Mouse (Mus musculus): Measurements from ENCODE around the gene Usp35. TPM values are rescaled to one million over a fixed set of nuclear protein-coding genes. Genes with fewer than 3 reads are reported as not detected.

Gene Usp35
- polyA plus RNA-seq, 1 experiment, result 22.9 TPM

- H3K4me1 ChIP-seq (replicated peaks; ENCODE audit: control insufficient read depth, insufficient read depth, low read length), result no peaks in the 10 kb centered on the region
- no peaks in the 10 kb centered on the region for H3K27me3 ChIP-seq (ENCODE audit: control insufficient read depth, insufficient read depth, low read length)
- no peaks in the 10 kb centered on the region for H3K36me3 ChIP-seq (ENCODE audit: control insufficient read depth, insufficient read depth, low read length)
- no peak for TF ChIP-seq POLR2A (IDR thresholded peaks at IDR 0.05; ENCODE audit: control insufficient read depth, extremely low read depth, insufficient read depth, low read length, poor library complexity)
- peak; percentile 34; the same call in 1 of the 2 replicates for TF ChIP-seq CTCF (IDR thresholded peaks at IDR 0.05; ENCODE audit: borderline replicate concordance, control insufficient read depth, extremely low read depth, insufficient read depth, low read length, poor library complexity)
- WGBS, result 48% methylated on average over 4 of the region's 4 CpGs
- H3K27ac ChIP-seq (ENCODE audit: control insufficient read depth, insufficient read depth, low read length), result no peak overlapping the region
- no peak overlapping the region for H3K4me3 ChIP-seq (ENCODE audit: control insufficient read depth, insufficient read depth, low read length)
- DNase-seq, result peak; percentile 68
Measured at GRCm38 (mm10) chr7:97361467-97361866, 29.6 kb upstream of the Usp35 start.

DNA sequence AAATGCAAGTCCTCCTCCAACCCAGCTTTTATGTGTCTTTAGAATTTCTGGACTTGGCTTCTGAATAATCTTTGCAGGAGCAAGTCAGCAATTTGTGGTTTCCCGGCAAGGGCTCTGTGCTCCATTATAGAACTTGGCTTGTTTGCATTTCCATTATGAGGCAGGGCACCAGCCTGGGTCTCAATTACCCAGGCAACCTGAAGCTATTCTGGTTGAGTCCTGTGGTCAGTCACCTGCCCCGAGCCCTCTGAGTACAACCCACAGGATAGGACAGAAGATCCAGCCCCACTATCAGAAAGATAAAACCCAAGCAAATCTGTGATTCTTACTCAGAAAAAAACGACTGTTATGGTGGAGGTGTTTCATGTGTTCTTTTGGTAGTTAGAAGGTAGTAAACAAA is 29.1 kb upstream of the Usp35 start:
- TF ChIP-seq CTCF (IDR thresholded peaks at IDR 0.05; ENCODE audit: borderline replicate concordance, control insufficient read depth, extremely low read depth, insufficient read depth, low read length, poor library complexity), result no peak
- TF ChIP-seq POLR2A (IDR thresholded peaks at IDR 0.05; ENCODE audit: control insufficient read depth, extremely low read depth, insufficient read depth, low read length, poor library complexity), result no peak
- Histone ChIP-seq H3K36me3 (ENCODE audit: control insufficient read depth, insufficient read depth, low read length) (no peaks in the 10 kb centered on the region), H3K27ac (ENCODE audit: control insufficient read depth, insufficient read depth, low read length) (no peak overlapping the region), H3K4me1 (replicated peaks; ENCODE audit: control insufficient read depth, insufficient read depth, low read length) (no peaks in the 10 kb centered on the region), H3K27me3 (ENCODE audit: control insufficient read depth, insufficient read depth, low read length) (no peaks in the 10 kb centered on the region), H3K4me3 (ENCODE audit: control insufficient read depth, insufficient read depth, low read length) (no peak overlapping the region)
- no peak for DNase-seq
- WGBS, result 70% methylated on average over 3 of the region's 3 CpGs

- no peak for DNase-seq
Measured at GRCm38 (mm10) chr7:97360166-97360565, 28.3 kb upstream of the Usp35 start.

DNA sequence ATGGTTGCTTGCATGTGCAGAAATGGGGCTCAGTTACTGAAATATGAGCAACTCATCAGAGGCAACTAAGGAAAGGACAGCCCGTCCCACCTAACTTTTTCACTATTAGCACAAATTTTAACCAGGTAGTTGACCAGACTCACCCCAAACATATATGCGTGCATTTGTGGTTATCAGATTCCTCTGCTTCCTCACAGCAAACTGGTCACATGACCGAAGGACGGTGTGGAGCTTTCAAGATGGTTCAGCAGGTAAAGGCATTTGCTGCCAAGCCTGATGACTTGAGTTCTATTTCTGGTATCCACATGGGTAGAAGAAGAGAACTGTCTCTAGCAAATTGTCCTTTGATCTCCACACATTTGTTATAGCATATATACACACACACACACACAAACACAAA is 26.5 kb upstream of the Usp35 start:
- 80% methylated on average over 4 of the region's 4 CpGs for WGBS
- Histone ChIP-seq H3K27ac (ENCODE audit: control insufficient read depth, insufficient read depth, low read length) (no peak overlapping the region), H3K4me1 (replicated peaks; ENCODE audit: control insufficient read depth, insufficient read depth, low read length) (no peaks in the 10 kb centered on the region), H3K4me3 (ENCODE audit: control insufficient read depth, insufficient read depth, low read length) (no peak overlapping the region), H3K27me3 (ENCODE audit: control insufficient read depth, insufficient read depth, low read length) (no peaks in the 10 kb centered on the region), H3K36me3 (ENCODE audit: control insufficient read depth, insufficient read depth, low read length) (no peaks in the 10 kb centered on the region)
- TF ChIP-seq POLR2A (IDR thresholded peaks at IDR 0.05; ENCODE audit: control insufficient read depth, extremely low read depth, insufficient read depth, low read length, poor library complexity) (no peak), CTCF (IDR thresholded peaks at IDR 0.05; ENCODE audit: borderline replicate concordance, control insufficient read depth, extremely low read depth, insufficient read depth, low read length, poor library complexity) (no peak)
- no peak for DNase-seq

More at GRCm38 (mm10) chr7:97360166-97360565, 28.3 kb upstream of the Usp35 start:
- Histone ChIP-seq H3K36me3 (ENCODE audit: control insufficient read depth, insufficient read depth, low read length) (no peaks in the 10 kb centered on the region), H3K27me3 (ENCODE audit: control insufficient read depth, insufficient read depth, low read length) (no peaks in the 10 kb centered on the region), H3K4me1 (replicated peaks; ENCODE audit: control insufficient read depth, insufficient read depth, low read length) (no peaks in the 10 kb centered on the region), H3K27ac (ENCODE audit: control insufficient read depth, insufficient read depth, low read length) (no peak overlapping the region), H3K4me3 (ENCODE audit: control insufficient read depth, insufficient read depth, low read length) (no peak overlapping the region)
- TF ChIP-seq POLR2A (IDR thresholded peaks at IDR 0.05; ENCODE audit: control insufficient read depth, extremely low read depth, insufficient read depth, low read length, poor library complexity) (no peak), CTCF (IDR thresholded peaks at IDR 0.05; ENCODE audit: borderline replicate concordance, control insufficient read depth, extremely low read depth, insufficient read depth, low read length, poor library complexity) (no peak)
- 96% methylated on average over 5 of the region's 5 CpGs for WGBS

DNA sequence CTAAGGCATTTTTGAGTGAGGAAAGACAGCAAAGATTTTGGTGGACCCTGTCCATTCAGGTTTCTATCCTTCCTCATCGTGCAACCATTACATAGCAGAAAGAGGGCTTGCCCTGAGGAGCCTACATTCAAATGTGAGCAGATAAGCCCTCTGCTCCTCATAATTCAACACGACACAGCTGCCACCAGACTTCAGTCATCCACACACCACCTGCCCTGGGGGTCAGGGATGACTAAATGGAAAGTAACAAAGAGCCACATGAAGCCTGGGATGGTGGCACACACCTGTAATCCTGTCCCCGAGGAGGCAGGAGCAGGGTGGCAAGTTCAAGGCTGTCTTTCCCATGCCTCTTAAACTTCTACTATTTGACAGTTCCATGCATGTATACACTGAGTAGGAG is 26.0 kb upstream of the Usp35 start:
- no peak overlapping the region for H3K27ac ChIP-seq (ENCODE audit: control insufficient read depth, insufficient read depth, low read length)
- TF ChIP-seq POLR2A (IDR thresholded peaks at IDR 0.05; ENCODE audit: control insufficient read depth, extremely low read depth, insufficient read depth, low read length, poor library complexity), result no peak
- TF ChIP-seq CTCF (IDR thresholded peaks at IDR 0.05; ENCODE audit: borderline replicate concordance, control insufficient read depth, extremely low read depth, insufficient read depth, low read length, poor library complexity), result no peak
- H3K36me3 ChIP-seq (ENCODE audit: control insufficient read depth, insufficient read depth, low read length), result no peaks in the 10 kb centered on the region
- H3K27me3 ChIP-seq (ENCODE audit: control insufficient read depth, insufficient read depth, low read length), result no peaks in the 10 kb centered on the region
- no peak overlapping the region for H3K4me3 ChIP-seq (ENCODE audit: control insufficient read depth, insufficient read depth, low read length)
- no peaks in the 10 kb centered on the region for H3K4me1 ChIP-seq (replicated peaks; ENCODE audit: control insufficient read depth, insufficient read depth, low read length)
- DNase-seq, result no peak
- 85% methylated on average over 3 of the region's 3 CpGs for WGBS

DNA sequence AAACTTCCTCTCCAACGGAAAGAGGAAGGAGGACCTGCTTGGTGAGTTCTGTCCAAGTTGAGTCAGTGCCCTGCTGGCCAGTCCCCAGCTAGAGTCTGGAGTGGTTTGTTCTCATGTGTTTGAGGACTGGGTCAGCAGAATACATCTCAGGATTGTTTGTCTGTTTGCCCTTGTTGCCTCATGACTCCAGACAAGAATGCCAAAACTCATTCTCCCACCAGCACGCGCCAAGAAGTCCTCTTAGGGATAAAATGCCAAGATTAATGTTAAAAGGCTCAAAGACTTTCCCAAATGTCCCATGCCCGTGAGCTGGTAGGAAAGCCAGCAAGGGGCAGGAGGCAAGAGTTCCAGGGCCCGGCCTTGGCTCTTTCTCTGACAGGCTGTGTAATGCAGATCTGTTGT is 25.1 kb upstream of the Usp35 start:
- no peak overlapping the region for H3K4me3 ChIP-seq (ENCODE audit: control insufficient read depth, insufficient read depth, low read length)
- DNase-seq, result no peak
- H3K4me1 ChIP-seq (replicated peaks; ENCODE audit: control insufficient read depth, insufficient read depth, low read length), result no peaks in the 10 kb centered on the region
- H3K36me3 ChIP-seq (ENCODE audit: control insufficient read depth, insufficient read depth, low read length), result no peaks in the 10 kb centered on the region
- peak overlapping the region; percentile 32; the same call in 1 of the 2 replicates for H3K27ac ChIP-seq (ENCODE audit: control insufficient read depth, insufficient read depth, low read length)
- TF ChIP-seq POLR2A (IDR thresholded peaks at IDR 0.05; ENCODE audit: control insufficient read depth, extremely low read depth, insufficient read depth, low read length, poor library complexity) (no peak), CTCF (IDR thresholded peaks at IDR 0.05; ENCODE audit: borderline replicate concordance, control insufficient read depth, extremely low read depth, insufficient read depth, low read length, poor library complexity) (no peak)
- no peaks in the 10 kb centered on the region for H3K27me3 ChIP-seq (ENCODE audit: control insufficient read depth, insufficient read depth, low read length)
- WGBS, result 74% methylated on average over 5 of the region's 5 CpGs

DNA sequence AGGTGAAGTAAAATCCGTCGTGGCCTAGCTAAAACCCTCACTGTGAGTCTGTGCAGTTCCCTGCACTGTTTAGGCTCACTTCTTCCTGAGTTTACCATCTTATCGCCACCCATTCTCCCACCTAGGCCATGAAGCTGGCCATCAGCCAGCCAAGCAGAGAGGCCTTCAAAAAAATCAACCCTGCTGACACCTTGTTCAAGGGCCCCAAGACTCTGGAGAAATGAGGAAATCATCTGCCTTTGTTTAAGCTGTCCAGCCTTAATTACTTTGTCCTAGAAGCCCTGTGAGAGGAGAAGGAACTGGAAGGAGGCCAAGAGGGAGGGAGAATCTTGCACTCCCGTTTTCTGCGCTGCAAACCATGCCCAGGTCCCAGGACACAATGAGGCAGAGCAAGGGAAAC is 24.4 kb upstream of the Usp35 start:
- TF ChIP-seq POLR2A (IDR thresholded peaks at IDR 0.05; ENCODE audit: control insufficient read depth, extremely low read depth, insufficient read depth, low read length, poor library complexity), result no peak
- no peak for TF ChIP-seq CTCF (IDR thresholded peaks at IDR 0.05; ENCODE audit: borderline replicate concordance, control insufficient read depth, extremely low read depth, insufficient read depth, low read length, poor library complexity)
- H3K36me3 ChIP-seq (ENCODE audit: control insufficient read depth, insufficient read depth, low read length), result no peaks in the 10 kb centered on the region
- DNase-seq, result no peak
- H3K27me3 ChIP-seq (ENCODE audit: control insufficient read depth, insufficient read depth, low read length), result no peaks in the 10 kb centered on the region
- H3K4me3 ChIP-seq (ENCODE audit: control insufficient read depth, insufficient read depth, low read length), result no peak overlapping the region
- 82% methylated on average over 5 of the region's 5 CpGs for WGBS
- 0 out of 2 replicates have a peak overlapping the region, but pooled peaks have one; percentile 7 for H3K27ac ChIP-seq (ENCODE audit: control insufficient read depth, insufficient read depth, low read length)
- no peaks in the 10 kb centered on the region for H3K4me1 ChIP-seq (replicated peaks; ENCODE audit: control insufficient read depth, insufficient read depth, low read length)

Measured in thymus, adult 2 months (tissue).